Mouse (Mus musculus) MEL (cell line): Measurements from ENCODE around the gene Smarca4. TPM values are rescaled to one million over a fixed set of nuclear protein-coding genes. Genes with fewer than 3 reads are reported as not detected.

Experiments used
- DNase-seq: peaks from one replicate; pipeline ENCODE4 v3.0.0; 2011; ENCODE audit warnings: low read depth, low spot score
- H3K27ac ChIP-seq: 2 replicates; pipeline ENCODE4 v1.5.1; 2012; ENCODE audit warnings: low read depth, mild to moderate bottlenecking, control low read depth, low read length, moderate library complexity; ENCODE audit not compliant: control insufficient read depth
- H3K27me3 ChIP-seq, 2 experiments: fragments of 150-350 bp in 1 of 2; sonication (generic) in 1 of 2; 2 replicates each; pipeline ENCODE4 v1.6.1; 2012; ENCODE audit warnings: low read length in 2 of 2, mild to moderate bottlenecking in 2 of 2, improper control_type of control experiment in 1 of 2, moderate library complexity in 1 of 2; ENCODE audit not compliant: insufficient read depth in 2 of 2, control insufficient read depth in 1 of 2
- H3K36me3 ChIP-seq, 2 experiments: 2 replicates each; pipeline ENCODE4 v1.6.1; 2012 to 2014; ENCODE audit warnings: low read length in 2 of 2, improper control_type of control experiment in 1 of 2, inconsistent platforms in 1 of 2, mild to moderate bottlenecking in 1 of 2; ENCODE audit not compliant: insufficient read depth in 2 of 2, control insufficient read depth in 1 of 2
- H3K4me1 ChIP-seq, 2 experiments: fragments of 150-350 bp in 1 of 2; sonication (generic) in 1 of 2; 2 replicates each; pipeline ENCODE4 v1.6.1; 2012; ENCODE audit warnings: low read length in 2 of 2, improper control_type of control experiment in 1 of 2, mild to moderate bottlenecking in 1 of 2; ENCODE audit not compliant: insufficient read depth in 2 of 2, control insufficient read depth in 1 of 2
- H3K4me3 ChIP-seq, 2 experiments: fragments of 150-350 bp in 1 of 2; sonication (generic) in 1 of 2; 2 replicates each; pipeline ENCODE4 v1.5.1; 2012; ENCODE audit warnings: low read depth in 2 of 2, low read length in 2 of 2, mild to moderate bottlenecking in 2 of 2, moderate library complexity in 2 of 2, control low read depth in 1 of 2, improper control_type of control experiment in 1 of 2; ENCODE audit not compliant: control insufficient read depth in 1 of 2, insufficient read depth in 1 of 2
- H3K79me2 ChIP-seq: 2 replicates; pipeline ENCODE4 v1.6.1; 2012; ENCODE audit warnings: mild to moderate bottlenecking, low read length, moderate library complexity; ENCODE audit not compliant: control insufficient read depth, poor library complexity, insufficient read depth
- H3K9ac ChIP-seq: 2 replicates; pipeline ENCODE4 v1.6.1; 2012; ENCODE audit warnings: low read depth, mild to moderate bottlenecking, control low read depth, low read length, moderate library complexity; ENCODE audit not compliant: control insufficient read depth, poor library complexity, severe bottlenecking
- H3K9me3 ChIP-seq: fragments of 150-350 bp; sonication (generic); replicated peaks from 2 replicates; pipeline ENCODE4 v1.6.1; 2012; ENCODE audit warnings: mild to moderate bottlenecking, low read length, improper control_type of control experiment, moderate library complexity; ENCODE audit not compliant: insufficient read depth
- GATA1 ChIP-seq: IDR thresholded peaks from 2 replicates; pipeline ENCODE4 v1.6.1; 2011; ENCODE audit warnings: low read depth, low read length, improper control_type of control experiment
- MAX ChIP-seq: IDR thresholded peaks from 2 replicates; pipeline ENCODE4 v1.6.1; 2011; ENCODE audit warnings: low read length, improper control_type of control experiment
- MYB ChIP-seq: IDR thresholded peaks from 2 replicates; pipeline ENCODE4 v1.6.1; 2011; ENCODE audit warnings: mild to moderate bottlenecking, low read depth, low read length, improper control_type of control experiment
- NELFE ChIP-seq: IDR thresholded peaks from 2 replicates; pipeline ENCODE4 v1.6.1; 2011; ENCODE audit warnings: low read depth, low read length, improper control_type of control experiment
- POLR2AphosphoS5 ChIP-seq: IDR thresholded peaks from 2 replicates; pipeline ENCODE4 v1.6.1; 2012; ENCODE audit warnings: low read depth, borderline replicate concordance, mild to moderate bottlenecking, inconsistent platforms, low read length, moderate library complexity, mixed read lengths
- SIN3A ChIP-seq: IDR thresholded peaks from 2 replicates; pipeline ENCODE4 v1.6.1; 2012; ENCODE audit warnings: low read length, improper control_type of control experiment, inconsistent platforms
- TAL1 ChIP-seq: IDR thresholded peaks from 2 replicates; pipeline ENCODE4 v1.6.1; 2012; ENCODE audit warnings: mild to moderate bottlenecking, inconsistent platforms, low read length, moderate library complexity, mixed read lengths
- TCF12 ChIP-seq: IDR thresholded peaks from 2 replicates; pipeline ENCODE4 v1.6.1; 2014; ENCODE audit warnings: low read depth, mild to moderate bottlenecking, inconsistent platforms, low read length, improper control_type of control experiment, moderate library complexity
- polyA plus RNA-seq, 2 experiments: library from polyadenylated mRNA; stranded (reverse) in 1 of 2; unstranded in 1 of 2; fragments of >175 nt in 1 of 2; fragments of >200 nt in 1 of 2; gene quantifications; 2 replicates each; pipeline versions ENCODE4 v1.2.1 to v1.2.4; 2012; ENCODE audit warnings: low replicate concordance in 2 of 2, low read depth in 1 of 2; ENCODE audit not compliant: insufficient read length in 2 of 2, insufficient read depth in 1 of 2, missing spikeins in 1 of 2
- total RNA-seq: library from RNA; depleted of rRNA; stranded (reverse); fragments of 300-350 nt; gene quantifications from 2 replicates; pipeline ENCODE4 v1.2.3, GENCODE M21; 2012

Smarca4 gene
- total and polyA plus RNA-seq, 3 experiments, result 71.4 to 381 (median 249) TPM

DNA sequence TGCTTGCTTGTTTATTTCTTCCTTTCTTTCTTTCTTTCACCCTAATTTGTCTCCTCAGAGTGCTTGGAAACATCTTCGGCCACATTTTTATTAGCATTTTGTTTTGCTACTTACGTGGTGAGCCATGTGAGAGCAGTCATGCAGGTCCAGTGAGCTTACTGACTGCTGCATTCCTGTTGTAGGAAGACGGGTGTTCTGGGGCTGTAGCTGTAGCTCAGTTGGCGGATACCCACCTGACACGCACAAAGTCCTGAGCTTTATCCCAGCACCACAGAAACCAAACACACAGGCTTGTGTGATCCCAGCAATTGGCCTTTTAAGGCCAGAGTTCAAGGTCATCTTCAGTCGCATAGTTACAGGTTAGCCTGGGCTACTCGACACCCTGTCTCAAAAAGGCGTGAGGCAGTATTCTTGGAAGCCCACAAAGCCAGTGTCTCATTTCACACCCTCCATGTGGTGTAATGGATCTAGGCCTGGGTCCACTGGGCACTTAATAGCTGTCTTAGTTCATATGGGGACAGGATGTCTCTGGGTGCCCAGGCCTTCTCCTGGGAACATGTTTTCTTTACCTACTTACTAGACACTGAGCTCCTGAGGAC is 47.2 kb upstream of the Smarca4 start:
- no peak overlapping the region for H3K27ac ChIP-seq
- H3K36me3 ChIP-seq, result peaks cover 2 to 68% of the 10 kb centered on the region in 2 experiments; a peak in 3 of 4 replicates
- no peak for DNase-seq
- no peaks in the 10 kb centered on the region for H3K9me3 ChIP-seq
- TF ChIP-seq GATA1 (no peak), NELFE (0 out of 2 replicates have a peak, but pooled peaks have one; percentile 22)
- H3K9ac ChIP-seq, result no peak overlapping the region
- no peaks in the 10 kb centered on the region for H3K4me1 ChIP-seq
- H3K79me2 ChIP-seq, result peaks cover 31% of the 10 kb centered on the region
- H3K27me3 ChIP-seq, result no peaks in the 10 kb centered on the region
- no peak overlapping the region for H3K4me3 ChIP-seq

DNA sequence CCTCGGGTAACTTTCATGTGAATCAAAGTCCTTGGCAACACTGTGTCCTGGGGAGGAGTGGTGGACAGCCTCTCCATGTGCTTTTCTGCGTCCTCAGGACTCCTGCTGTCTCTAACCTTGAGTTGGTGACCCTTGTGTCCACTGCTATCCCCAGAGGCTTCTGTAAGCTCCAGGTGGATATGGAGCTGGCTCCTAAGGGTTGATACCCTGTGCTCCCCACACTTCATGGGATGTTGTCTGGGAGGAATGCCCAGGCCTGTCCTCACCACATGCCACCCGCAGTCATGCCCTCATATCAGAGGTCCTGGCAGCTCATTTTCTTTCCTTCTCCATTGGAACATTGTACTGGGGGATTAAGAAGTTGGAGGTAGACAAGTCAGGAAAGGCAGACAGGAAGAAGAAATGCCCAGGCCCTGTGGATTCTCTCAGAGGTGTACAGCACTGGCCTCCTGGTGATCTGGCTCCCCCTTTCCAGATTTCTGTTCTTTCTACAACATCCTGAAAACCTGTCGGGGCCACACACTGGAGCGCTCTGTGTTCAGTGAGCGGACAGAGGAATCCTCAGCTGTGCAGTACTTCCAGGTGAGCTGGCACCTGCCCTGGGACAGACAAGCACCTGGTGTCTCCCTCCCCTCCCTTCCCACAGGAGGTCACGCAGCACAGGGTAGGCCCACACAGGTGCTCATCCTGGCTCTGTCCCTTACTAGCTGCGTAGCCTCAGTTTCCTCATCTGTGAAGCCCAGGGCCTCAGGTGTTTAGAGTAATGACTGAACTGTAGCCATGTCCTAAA is 41.8 kb upstream of the Smarca4 start:
- H3K4me1 ChIP-seq, result no peaks in the 10 kb centered on the region
- 0 out of 2 replicates have a peak, but pooled peaks have one; percentile 20 for TF ChIP-seq MAX
- no peak for TF ChIP-seq SIN3A
- TF ChIP-seq, all 39 proteins: peak for 1
- Histone ChIP-seq H3K36me3 (peaks cover 0 to 80% of the 10 kb centered on the region in 2 experiments; a peak in 2 of 4 replicates), H3K27me3 (no peaks in the 10 kb centered on the region), H3K9me3 (no peaks in the 10 kb centered on the region), H3K79me2 (no peaks in the 10 kb centered on the region; the same call in 1 of the 2 replicates), H3K9ac (no peak overlapping the region), H3K4me3 (no peak overlapping the region), H3K27ac (no peak overlapping the region)
- DNase-seq, result no peak

DNA sequence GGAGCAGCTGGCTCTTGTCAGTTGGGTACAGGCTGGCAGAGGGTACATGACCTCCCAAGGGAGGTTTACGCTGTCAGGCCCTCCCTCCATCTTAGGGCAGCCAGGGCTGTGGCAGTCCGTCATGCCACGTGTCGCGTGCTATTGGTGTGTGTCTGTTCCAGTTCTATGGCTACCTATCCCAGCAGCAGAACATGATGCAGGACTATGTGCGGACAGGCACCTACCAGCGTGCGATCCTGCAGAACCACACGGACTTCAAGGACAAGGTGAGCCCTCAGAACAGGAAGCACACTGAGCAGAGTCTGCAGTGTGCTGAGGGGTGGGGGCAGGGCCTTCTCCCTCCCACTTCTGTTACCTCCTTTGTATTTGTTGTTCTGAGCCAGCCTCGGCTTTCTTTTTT is 40.7 kb upstream of the Smarca4 start:
- TF ChIP-seq TAL1, result 0 out of 2 replicates have a peak, but pooled peaks have one; percentile 7
- 0 out of 2 replicates have a peak, but pooled peaks have one; percentile 4 for TF ChIP-seq TCF12
- TF ChIP-seq MYB, result no peak
- peak; percentile 81; the same call in 1 of the 2 replicates for TF ChIP-seq POLR2AphosphoS5
- Histone ChIP-seq H3K9ac (no peak overlapping the region), H3K4me3 (no peak overlapping the region), H3K36me3 (peaks cover 0 to 81% of the 10 kb centered on the region in 2 experiments; a peak in 2 of 4 replicates), H3K79me2 (no peaks in the 10 kb centered on the region), H3K9me3 (no peaks in the 10 kb centered on the region), H3K4me1 (no peaks in the 10 kb centered on the region), H3K27ac (no peak overlapping the region), H3K27me3 (no peaks in the 10 kb centered on the region)
- no peak for DNase-seq
